Mouse (Mus musculus): Measurements from ENCODE around the gene Hmgb1. TPM values are rescaled to one million over a fixed set of nuclear protein-coding genes. Genes with fewer than 3 reads are reported as not detected.
A peak's percentile ranks its signal among the peaks of the same experiment; 100 is the strongest.

Gene Hmgb1
- polyA plus RNA-seq, 1 experiment: 15.2 TPM

DNA sequence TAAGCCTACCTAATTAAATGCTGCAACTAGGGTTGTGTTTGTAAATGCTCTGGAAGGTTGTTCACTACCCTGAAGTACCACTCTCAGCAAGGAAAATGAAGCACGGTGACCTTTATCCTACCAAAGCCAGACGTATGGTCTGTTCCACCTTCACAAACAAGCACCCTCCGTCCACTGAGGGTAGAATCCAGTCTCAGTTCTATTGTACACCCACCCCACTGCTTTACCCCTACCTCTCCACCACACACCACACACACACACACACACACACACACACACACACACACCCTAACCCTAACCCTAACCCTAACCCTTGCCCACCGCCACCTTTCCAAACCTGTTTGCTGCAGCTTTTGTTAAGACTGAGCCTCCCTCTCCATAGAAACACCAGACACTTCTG lies 140.2 kb downstream of the Hmgb1 start:
- H3K4me3 ChIP-seq (ENCODE audit: control insufficient read depth, low read depth, low read length): no peak overlapping the region
- peaks cover 3% of the 10 kb centered on the region for H3K4me1 ChIP-seq (ENCODE audit: control insufficient read depth, insufficient read depth, low read length)
- TF ChIP-seq POLR2A (IDR thresholded peaks at IDR 0.05; ENCODE audit: control insufficient read depth, low read depth, low read length): no peak
- TF ChIP-seq CTCF (IDR thresholded peaks at IDR 0.05; ENCODE audit: control insufficient read depth, insufficient read depth, insufficient replicate concordance, low read depth, low read length): no peak
- no peak overlapping the region for H3K27ac ChIP-seq (ENCODE audit: control insufficient read depth, insufficient read depth, low read depth, low read length)
- no peaks in the 10 kb centered on the region for H3K36me3 ChIP-seq (ENCODE audit: control insufficient read depth, insufficient read depth, low read length)
- H3K27me3 ChIP-seq (ENCODE audit: control insufficient read depth, insufficient read depth, low read length): no peaks in the 10 kb centered on the region

DNA sequence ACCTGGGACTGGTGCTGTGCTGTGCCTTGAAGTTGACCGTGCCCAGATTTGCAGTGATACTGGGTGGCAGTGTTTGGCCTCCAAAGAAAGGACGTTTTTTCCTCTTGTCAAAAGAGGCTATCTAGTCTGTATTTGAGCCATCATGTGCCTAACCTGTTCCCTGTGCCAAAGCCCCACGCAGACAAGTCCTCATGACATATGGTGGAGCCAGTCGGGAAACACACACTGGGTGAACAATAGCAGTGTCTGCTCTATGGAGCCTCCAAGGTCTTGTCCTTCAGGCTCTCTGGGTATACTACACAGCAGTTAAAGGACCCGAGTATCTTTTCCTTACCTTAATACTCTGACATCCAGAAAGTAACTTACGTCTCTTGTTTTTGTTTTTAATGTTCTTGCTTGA lies 141.0 kb downstream of the Hmgb1 start:
- TF ChIP-seq POLR2A (IDR thresholded peaks at IDR 0.05; ENCODE audit: control insufficient read depth, low read depth, low read length) (no peak), CTCF (IDR thresholded peaks at IDR 0.05; ENCODE audit: control insufficient read depth, insufficient read depth, insufficient replicate concordance, low read depth, low read length) (no peak)
- Histone ChIP-seq H3K27ac (ENCODE audit: control insufficient read depth, insufficient read depth, low read depth, low read length) (no peak overlapping the region), H3K36me3 (ENCODE audit: control insufficient read depth, insufficient read depth, low read length) (no peaks in the 10 kb centered on the region), H3K4me1 (ENCODE audit: control insufficient read depth, insufficient read depth, low read length) (peaks cover 3% of the 10 kb centered on the region), H3K27me3 (ENCODE audit: control insufficient read depth, insufficient read depth, low read length) (no peaks in the 10 kb centered on the region), H3K4me3 (ENCODE audit: control insufficient read depth, low read depth, low read length) (no peak overlapping the region)

DNA sequence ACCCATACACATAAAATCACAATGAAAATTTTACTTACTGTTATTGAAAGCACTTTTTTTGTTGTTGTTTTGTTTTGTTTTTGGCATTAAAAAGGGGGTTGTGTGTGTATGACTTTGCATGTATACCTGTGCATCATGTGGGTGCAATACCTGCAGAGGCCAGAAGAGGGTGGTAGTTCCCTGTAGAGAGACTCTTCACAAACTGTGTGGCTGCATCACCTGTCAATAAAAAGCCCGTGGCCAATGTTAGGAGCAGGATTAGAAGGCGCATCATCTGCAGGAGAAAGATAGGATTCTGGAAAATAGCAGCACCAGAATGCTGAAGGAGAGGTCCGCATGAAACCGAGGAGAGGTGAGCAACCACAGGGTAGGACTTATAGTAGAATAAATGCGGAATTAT lies 144.5 kb downstream of the Hmgb1 start:
- no peak overlapping the region; the same call in 1 of the 2 replicates for H3K4me3 ChIP-seq (ENCODE audit: control insufficient read depth, low read depth, low read length)
- 0 out of 2 replicates have a peak, but pooled peaks have one; percentile 29 for TF ChIP-seq CTCF (IDR thresholded peaks at IDR 0.05; ENCODE audit: control insufficient read depth, insufficient read depth, insufficient replicate concordance, low read depth, low read length)
- no peak for TF ChIP-seq POLR2A (IDR thresholded peaks at IDR 0.05; ENCODE audit: control insufficient read depth, low read depth, low read length)
- no peaks in the 10 kb centered on the region for H3K36me3 ChIP-seq (ENCODE audit: control insufficient read depth, insufficient read depth, low read length)
- no peaks in the 10 kb centered on the region for H3K27me3 ChIP-seq (ENCODE audit: control insufficient read depth, insufficient read depth, low read length)
- H3K27ac ChIP-seq (ENCODE audit: control insufficient read depth, insufficient read depth, low read depth, low read length): no peak overlapping the region
- H3K4me1 ChIP-seq (ENCODE audit: control insufficient read depth, insufficient read depth, low read length): peaks cover 2% of the 10 kb centered on the region; the same call in 1 of the 2 replicates

GRCm38 (mm10) chr5:149037729-149038128 lies 146.6 kb downstream of the Hmgb1 start:
- Histone ChIP-seq H3K4me1 (ENCODE audit: control insufficient read depth, insufficient read depth, low read length) (peaks cover 2% of the 10 kb centered on the region; the same call in 1 of the 2 replicates), H3K4me3 (ENCODE audit: control insufficient read depth, low read depth, low read length) (no peak overlapping the region), H3K27me3 (ENCODE audit: control insufficient read depth, insufficient read depth, low read length) (no peaks in the 10 kb centered on the region), H3K27ac (ENCODE audit: control insufficient read depth, insufficient read depth, low read depth, low read length) (no peak overlapping the region), H3K36me3 (ENCODE audit: control insufficient read depth, insufficient read depth, low read length) (no peaks in the 10 kb centered on the region)
- no peak for TF ChIP-seq POLR2A (IDR thresholded peaks at IDR 0.05; ENCODE audit: control insufficient read depth, low read depth, low read length)
- no peak for TF ChIP-seq CTCF (IDR thresholded peaks at IDR 0.05; ENCODE audit: control insufficient read depth, insufficient read depth, insufficient replicate concordance, low read depth, low read length)

- no peaks in the 10 kb centered on the region for H3K36me3 ChIP-seq (ENCODE audit: control insufficient read depth, insufficient read depth, low read length)
- H3K27ac ChIP-seq (ENCODE audit: control insufficient read depth, insufficient read depth, low read depth, low read length): no peak overlapping the region
- TF ChIP-seq POLR2A (IDR thresholded peaks at IDR 0.05; ENCODE audit: control insufficient read depth, low read depth, low read length) (no peak), CTCF (IDR thresholded peaks at IDR 0.05; ENCODE audit: control insufficient read depth, insufficient read depth, insufficient replicate concordance, low read depth, low read length) (peak; percentile 42; the same call in 1 of the 2 replicates)
- H3K4me1 ChIP-seq (ENCODE audit: control insufficient read depth, insufficient read depth, low read length): peaks cover 2% of the 10 kb centered on the region; the same call in 1 of the 2 replicates
- H3K27me3 ChIP-seq (ENCODE audit: control insufficient read depth, insufficient read depth, low read length): no peaks in the 10 kb centered on the region
- H3K4me3 ChIP-seq (ENCODE audit: control insufficient read depth, low read depth, low read length): no peak overlapping the region
Observed at GRCm38 (mm10) chr5:149036920-149037319, 147.4 kb downstream of the Hmgb1 start.

GRCm38 (mm10) chr5:149032438-149032837 lies 151.9 kb downstream of the Hmgb1 start:
- Histone ChIP-seq H3K4me3 (ENCODE audit: control insufficient read depth, low read depth, low read length) (no peak overlapping the region), H3K4me1 (ENCODE audit: control insufficient read depth, insufficient read depth, low read length) (peaks cover 2% of the 10 kb centered on the region; the same call in 1 of the 2 replicates), H3K27me3 (ENCODE audit: control insufficient read depth, insufficient read depth, low read length) (no peaks in the 10 kb centered on the region), H3K36me3 (ENCODE audit: control insufficient read depth, insufficient read depth, low read length) (no peaks in the 10 kb centered on the region), H3K27ac (ENCODE audit: control insufficient read depth, insufficient read depth, low read depth, low read length) (no peak overlapping the region)
- TF ChIP-seq POLR2A (IDR thresholded peaks at IDR 0.05; ENCODE audit: control insufficient read depth, low read depth, low read length) (no peak), CTCF (IDR thresholded peaks at IDR 0.05; ENCODE audit: control insufficient read depth, insufficient read depth, insufficient replicate concordance, low read depth, low read length) (no peak)

DNA sequence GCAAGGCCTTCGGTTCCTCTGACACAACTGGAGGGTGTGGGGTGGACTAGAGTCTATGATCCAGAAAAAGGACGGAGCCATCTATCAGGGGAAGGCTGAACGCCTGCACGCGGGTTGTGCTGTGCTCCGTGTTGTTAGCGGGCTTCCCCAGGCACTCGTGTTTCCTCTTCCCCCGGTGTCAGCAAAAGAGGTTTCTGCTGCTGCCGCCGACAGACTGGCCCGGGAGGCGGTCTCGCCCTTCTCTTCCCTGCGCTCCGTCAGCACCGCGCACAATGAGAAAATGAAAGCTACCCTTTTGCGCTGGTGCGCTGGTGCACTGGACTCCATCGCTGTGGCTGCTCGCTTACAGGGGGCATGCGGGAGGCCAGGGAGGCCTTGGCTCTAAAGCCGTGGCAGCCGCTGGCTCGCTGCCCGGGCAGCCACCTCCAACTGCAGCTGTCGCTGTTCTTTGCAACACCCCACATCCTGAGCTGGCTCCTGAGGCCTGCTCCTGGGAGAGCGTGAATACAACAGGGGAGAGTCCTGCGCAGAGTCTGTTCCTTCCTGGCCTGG lies 153.0 kb downstream of the Hmgb1 start:
- Histone ChIP-seq H3K4me1 (ENCODE audit: control insufficient read depth, insufficient read depth, low read length) (peaks cover 9% of the 10 kb centered on the region), H3K4me3 (ENCODE audit: control insufficient read depth, low read depth, low read length) (peak overlapping the region; percentile 64), H3K27ac (ENCODE audit: control insufficient read depth, insufficient read depth, low read depth, low read length) (peak overlapping the region; percentile 46), H3K27me3 (ENCODE audit: control insufficient read depth, insufficient read depth, low read length) (no peaks in the 10 kb centered on the region), H3K36me3 (ENCODE audit: control insufficient read depth, insufficient read depth, low read length) (no peaks in the 10 kb centered on the region)
- TF ChIP-seq CTCF (IDR thresholded peaks at IDR 0.05; ENCODE audit: control insufficient read depth, insufficient read depth, insufficient replicate concordance, low read depth, low read length): no peak
- TF ChIP-seq POLR2A (IDR thresholded peaks at IDR 0.05; ENCODE audit: control insufficient read depth, low read depth, low read length): no peak
